Mouse (Mus musculus) cortical plate, adult 2 months (tissue): Measurements from ENCODE around the gene 1110051M20Rik.

Source experiments
- CTCF ChIP-seq: fragments of 200-500 bp; IDR thresholded peaks from 2 replicates; pipeline ENCODE4 v1.5.1; 2011; ENCODE audit warnings: mild to moderate bottlenecking, control low read depth, low read length; ENCODE audit not compliant: insufficient read depth; ENCODE audit errors: extremely low read depth
- POLR2A ChIP-seq: fragments of 200-500 bp; IDR thresholded peaks from 2 replicates; pipeline ENCODE4 v1.6.1; 2011; ENCODE audit warnings: mild to moderate bottlenecking, low read length, control low read depth; ENCODE audit not compliant: insufficient read depth; ENCODE audit errors: extremely low read depth

DNA sequence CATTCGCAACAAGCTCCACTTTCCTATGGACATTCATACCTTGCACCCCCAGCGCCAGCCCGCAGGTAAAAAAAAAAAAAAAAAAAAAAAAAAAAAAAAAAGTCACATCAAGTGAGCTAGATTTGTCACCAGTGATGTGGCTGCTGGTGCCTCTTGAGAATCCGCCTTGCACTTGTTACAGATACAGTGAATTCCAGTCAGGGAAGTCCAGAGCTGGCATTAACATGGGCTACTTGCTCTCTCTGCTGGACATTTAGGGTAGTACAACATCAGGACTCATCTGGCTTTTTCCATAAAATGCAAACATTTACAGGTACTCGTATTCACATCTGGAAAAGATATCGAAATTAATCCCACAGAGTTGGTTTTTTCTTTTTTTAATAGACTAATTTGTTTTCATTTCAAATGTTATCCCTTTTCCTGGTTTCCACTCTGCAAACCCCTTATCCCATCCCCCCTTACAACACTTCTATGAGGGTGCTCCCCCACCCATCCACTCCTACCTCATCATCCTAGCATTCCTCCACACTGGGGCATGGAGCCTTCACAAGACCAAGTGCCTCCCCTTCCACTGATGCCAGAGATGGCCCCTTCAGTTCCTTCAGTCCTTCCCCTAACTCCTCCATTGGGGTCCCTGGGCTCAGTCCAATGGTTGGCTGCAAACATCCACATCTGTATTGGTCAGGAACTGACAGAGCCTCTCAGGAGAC is 36.5 kb upstream of the 1110051M20Rik start:
- TF ChIP-seq POLR2A (no peak), CTCF (peak; percentile 84)
